Mouse (Mus musculus): ENCODE results near the gene Ankrd31.
"Not testable (repeated sequence)": the region's sequence is repeated elsewhere in the genome, so short reads cannot be mapped to it uniquely, and the experiment has no call there.

The Ankrd31 gene

GRCm38 (mm10) chr13:96859161-96859560, 111.1 kb downstream of the Ankrd31 start:
- DNase-seq (ENCODE audit: low spot score) = no peak

GRCm38 (mm10) chr13:96870742-96871141, 122.7 kb downstream of the Ankrd31 start:
- no peak for DNase-seq (ENCODE audit: low spot score)

DNA sequence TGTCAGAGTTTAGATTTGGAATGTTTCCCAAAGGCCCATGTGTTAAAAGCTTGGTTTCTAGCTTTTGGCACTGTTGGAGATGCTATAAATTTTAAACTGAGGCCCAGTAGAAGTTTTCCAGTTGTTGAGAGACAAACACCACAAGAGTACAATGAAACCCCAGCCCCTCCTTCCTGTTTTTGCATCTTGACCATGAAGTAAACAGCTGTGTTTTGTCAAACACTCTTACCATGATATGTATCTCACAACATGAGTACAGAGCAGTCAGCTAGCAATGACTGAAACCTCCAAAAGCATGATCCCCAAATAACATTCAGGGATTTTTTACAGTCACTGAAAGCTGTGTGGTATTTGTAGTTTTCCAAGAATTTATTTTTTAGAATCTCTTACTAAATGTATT, 126.0 kb downstream of the Ankrd31 start:
- DNase-seq (ENCODE audit: low spot score) = no peak

GRCm38 (mm10) chr13:96878220-96879057, 130.4 kb downstream of the Ankrd31 start:
- no peak for DNase-seq (ENCODE audit: low spot score)

DNA sequence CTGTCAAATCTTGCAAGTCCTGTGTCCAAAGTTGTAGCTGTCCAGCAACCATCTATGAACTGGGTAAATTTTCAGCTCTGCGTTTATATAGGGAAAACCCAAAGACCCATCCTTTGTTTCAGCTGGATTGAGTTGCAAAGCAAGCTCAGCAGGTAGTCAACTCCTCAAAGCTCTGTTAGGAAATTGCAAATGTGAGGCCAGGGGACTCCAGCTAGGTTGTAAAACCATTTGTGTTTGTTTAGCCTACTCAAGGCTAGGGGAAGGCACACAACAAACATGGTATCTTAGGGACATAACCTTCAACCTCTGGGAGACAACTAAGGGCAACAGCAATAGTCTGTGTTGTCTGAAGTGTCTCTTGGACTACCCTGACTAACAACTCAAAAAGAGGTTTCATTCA, 136.5 kb downstream of the Ankrd31 start:
- DNase-seq (ENCODE audit: low spot score) = no peak

GRCm38 (mm10) chr13:96889985-96890384, 141.9 kb downstream of the Ankrd31 start:
- DNase-seq (ENCODE audit: low spot score) = no peak

GRCm38 (mm10) chr13:96895144-96895543, 147.1 kb downstream of the Ankrd31 start:
- no peak for DNase-seq (ENCODE audit: low spot score)

DNA sequence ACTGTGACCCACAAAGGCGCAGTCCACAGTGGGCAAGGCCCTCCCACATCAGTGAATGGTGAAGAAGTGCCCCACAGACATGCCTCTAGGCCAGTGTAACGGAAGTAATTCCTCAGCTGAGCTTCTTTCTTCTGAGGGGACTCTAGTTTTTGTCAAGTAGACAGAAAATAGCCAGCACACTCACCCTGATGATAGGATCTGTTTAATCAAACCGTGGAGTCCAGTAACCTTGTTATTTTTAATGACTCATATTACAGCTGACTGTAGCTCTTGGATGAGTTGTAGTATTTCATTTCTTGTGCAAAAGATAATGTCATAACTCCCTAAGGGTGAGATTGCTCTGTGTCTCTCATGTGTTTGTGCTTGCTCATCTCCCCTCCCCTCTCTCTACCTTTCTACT, 158.6 kb downstream of the Ankrd31 start:
- DNase-seq (ENCODE audit: low spot score) = no peak

DNA sequence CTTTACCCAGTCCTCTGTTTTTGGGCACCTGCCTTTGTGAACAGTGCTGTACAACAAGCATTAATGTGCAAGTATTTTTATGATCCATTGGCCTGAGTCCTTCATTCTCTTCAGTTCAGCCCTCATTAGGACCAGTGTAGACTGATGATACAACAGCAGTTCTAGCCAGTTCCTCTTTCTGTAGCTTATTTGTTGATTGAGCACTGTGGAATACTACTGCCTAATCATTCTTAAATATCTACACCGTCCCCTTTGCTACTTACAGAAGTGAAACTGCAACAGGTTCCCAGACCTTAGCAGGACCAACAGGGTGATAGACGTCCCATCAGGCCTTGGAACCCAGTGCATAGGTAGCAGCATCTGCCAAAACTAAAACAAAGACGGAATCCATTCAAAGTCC, 163.1 kb downstream of the Ankrd31 start:
- no peak for DNase-seq (ENCODE audit: low spot score)

DNA sequence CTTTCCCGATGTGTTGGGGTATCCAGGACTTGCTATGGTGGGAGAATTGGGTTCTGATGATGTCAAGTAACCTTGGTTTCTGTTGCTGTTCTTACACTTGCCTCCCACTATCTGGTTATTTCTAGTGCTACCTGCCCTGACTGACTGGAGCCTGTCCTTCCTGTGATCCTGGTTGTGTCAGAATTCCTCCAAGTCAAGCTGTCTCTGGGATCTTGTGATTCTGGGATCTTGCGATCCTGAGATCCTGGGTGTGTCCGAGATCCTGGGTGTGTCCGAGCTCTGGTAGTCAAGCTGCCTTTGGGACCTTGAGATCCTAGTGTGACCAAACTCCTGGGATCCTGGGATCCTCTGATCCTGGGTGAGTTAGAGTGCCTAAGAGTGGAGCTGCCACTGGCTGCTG, 175.1 kb downstream of the Ankrd31 start:
- not testable (repeated sequence) for DNase-seq (ENCODE audit: low spot score)

DNA sequence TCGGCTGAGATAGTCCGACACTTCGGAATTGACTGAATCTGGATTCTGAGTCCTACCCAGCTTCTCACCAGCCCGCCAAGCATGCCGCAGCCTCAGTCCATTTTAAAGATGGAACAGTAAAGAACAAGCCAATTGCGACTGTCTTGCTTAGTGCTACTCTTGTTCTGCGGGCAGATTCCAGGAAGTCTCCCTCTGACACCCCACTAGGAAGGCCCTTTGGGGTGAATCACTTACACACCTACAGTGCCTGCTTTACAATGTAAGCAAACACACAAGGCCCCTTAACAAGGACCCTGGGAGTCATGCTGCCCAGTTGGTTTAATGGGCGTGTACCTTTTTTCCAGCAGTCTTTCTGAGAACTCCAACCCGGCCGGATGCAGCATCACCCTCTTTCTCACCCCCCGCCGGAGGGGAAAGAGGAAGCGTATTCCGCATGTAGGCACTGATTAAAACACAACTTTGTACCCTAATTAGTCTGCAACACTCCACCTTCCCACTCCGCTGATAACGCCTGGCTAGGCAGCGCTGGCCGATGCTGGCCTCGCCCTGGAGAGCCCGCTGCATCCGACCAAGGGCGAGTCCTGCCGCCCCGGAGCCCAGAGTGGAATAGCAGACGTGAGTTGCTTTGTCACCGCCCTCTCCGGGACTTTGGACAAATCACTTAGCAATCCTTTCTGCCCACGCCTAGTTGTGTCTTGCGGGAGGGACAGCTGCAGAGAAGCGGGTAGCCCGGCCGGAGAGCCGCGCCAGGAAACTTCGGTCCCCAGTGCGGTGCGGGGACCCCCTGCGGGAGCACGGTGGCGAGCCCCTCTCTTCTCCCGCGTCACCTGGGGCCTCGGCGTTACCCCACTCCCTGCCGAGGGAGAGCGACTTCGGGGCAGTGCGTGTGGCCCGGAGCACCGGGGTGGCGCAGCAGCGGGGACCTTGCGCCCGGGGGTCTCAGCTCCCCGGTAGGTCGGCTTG, 176.2 kb downstream of the Ankrd31 start, which contains the start of gene Gcnt4:
Gene Gcnt4, plus strand, starts transcription at position 691 of the 963 bp plus-strand sequence.
- peak; percentile 31 for DNase-seq (ENCODE audit: low spot score)

GRCm38 (mm10) chr13:96924985-96925745, 177.1 kb downstream of the Ankrd31 start:
- DNase-seq (ENCODE audit: low spot score) = no peak

GRCm38 (mm10) chr13:96925991-96926725, 178.1 kb downstream of the Ankrd31 start:
- DNase-seq (ENCODE audit: low spot score) = no peak

DNA sequence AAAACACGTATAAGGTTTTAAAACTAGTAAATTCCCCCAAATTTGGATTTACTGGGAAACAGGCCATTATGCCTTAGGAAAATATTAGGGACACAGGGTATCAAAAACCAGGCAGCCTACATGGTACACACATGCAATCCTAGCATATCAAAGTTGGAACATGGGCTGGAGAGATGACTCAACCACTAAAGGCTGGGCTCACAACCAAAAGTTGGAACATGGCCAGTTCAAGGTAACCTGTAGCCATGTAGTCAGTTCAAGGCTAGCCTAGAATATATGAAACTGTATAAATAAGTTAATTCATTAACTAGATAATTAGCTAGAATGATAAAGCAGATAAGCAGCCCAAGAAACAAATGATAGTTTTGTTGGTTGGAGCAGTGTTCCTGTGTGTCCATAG, 179.7 kb downstream of the Ankrd31 start:
- no peak for DNase-seq (ENCODE audit: low spot score)

DNA sequence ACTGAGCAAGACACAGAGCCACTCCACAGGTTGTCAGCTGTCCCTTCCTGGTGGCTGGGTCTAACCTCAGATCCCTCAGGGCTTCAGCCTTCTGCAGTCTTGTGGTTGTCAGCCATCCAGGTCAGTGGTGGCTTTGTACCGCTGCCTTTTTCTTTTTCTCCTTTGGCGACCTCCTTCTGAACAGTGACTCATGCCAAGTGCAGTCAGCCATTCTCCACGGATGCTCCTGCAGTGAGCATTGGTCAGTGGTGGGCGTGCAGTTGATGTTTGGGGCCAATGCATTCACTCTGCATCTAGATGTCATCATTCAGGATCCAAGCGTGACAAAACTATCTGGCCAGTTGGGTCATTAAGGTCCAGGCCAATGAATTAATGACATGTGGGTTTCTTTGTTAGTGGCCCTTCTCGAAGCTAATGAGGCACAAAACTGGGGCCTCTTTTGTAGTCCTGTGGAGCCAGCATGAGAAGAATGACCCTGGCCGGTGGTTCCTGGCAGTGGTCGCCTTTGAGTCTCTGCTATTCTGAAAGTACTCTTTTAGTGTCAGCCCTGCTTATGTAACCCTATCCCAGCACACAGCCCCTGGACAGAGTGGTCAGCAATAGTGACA, 180.5 kb downstream of the Ankrd31 start:
- no peak for DNase-seq (ENCODE audit: low spot score)

GRCm38 (mm10) chr13:96932745-96933144, 184.7 kb downstream of the Ankrd31 start:
- no peak for DNase-seq (ENCODE audit: low spot score)

GRCm38 (mm10) chr13:96933367-96933766, 185.3 kb downstream of the Ankrd31 start:
- DNase-seq (ENCODE audit: low spot score) = no peak

DNA sequence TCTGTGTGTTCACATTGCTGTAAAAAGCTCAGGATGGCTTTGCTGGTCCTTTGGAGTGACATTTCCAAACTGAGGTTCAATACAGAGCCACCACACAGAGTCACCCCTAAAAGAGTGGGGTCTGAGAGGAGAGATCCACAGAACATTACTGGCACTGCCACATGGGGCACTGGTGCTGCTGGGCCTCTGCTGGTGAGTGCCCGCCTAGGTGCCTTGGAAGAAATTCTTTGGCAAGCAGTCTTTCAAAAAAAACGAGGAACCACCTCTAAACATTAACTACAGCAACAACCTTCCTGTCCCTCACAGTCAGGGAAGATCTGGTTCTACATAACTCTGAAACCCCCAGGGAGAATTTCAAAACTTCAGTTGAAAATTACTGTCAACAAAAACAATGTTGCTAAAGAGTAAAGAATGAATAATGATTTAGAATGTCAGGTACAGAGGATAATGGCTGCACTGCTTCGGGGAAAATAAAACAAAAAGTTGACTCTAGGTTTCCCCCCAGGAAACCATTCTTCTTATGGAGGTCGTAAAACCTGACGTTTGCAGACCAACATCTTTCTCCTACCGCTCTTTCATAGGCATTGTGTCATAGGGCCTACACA, 188.2 kb downstream of the Ankrd31 start:
- DNase-seq (ENCODE audit: low spot score) = no peak

GRCm38 (mm10) chr13:96937059-96937558, 189.0 kb downstream of the Ankrd31 start:
- DNase-seq (ENCODE audit: low spot score) = no peak

- no peak for DNase-seq (ENCODE audit: low spot score)
Measured at GRCm38 (mm10) chr13:96939680-96940079, 191.6 kb downstream of the Ankrd31 start.
